Mouse (Mus musculus) neutrophil, adult 5-6 weeks (primary cell): ENCODE results near the gene Kcnh4. TPM values are rescaled to one million over a fixed set of nuclear protein-coding genes. Genes with fewer than 3 reads are reported as not detected.

ENCODE experiments used
- ATAC-seq: fragments of 151-379, 151-347 bp; 2 replicates; pipeline ENCODE4 v1.8.0; 2017; ENCODE audit warnings: mild to moderate bottlenecking, moderate TSS enrichment; ENCODE audit not compliant: insufficient number of reproducible peaks, poor library complexity, low FRiP score, severe bottlenecking; ENCODE audit errors: extremely low read depth
- total RNA-seq: library from RNA; stranded (forward); fragments of 200-1000 nt; gene quantifications from 2 replicates; pipeline ENCODE4 v1.2.3, GENCODE M21; 2017

Gene Kcnh4
- total RNA-seq, 1 experiment from 2014 or later, result 0.23 TPM

- ATAC-seq, result no peak
Observed at GRCm38 (mm10) chr11:100714948-100715347, 44.8 kb downstream of the Kcnh4 start.

- ATAC-seq, result peak; percentile 66
Observed at GRCm38 (mm10) chr11:100714534-100714915, 45.2 kb downstream of the Kcnh4 start.

DNA sequence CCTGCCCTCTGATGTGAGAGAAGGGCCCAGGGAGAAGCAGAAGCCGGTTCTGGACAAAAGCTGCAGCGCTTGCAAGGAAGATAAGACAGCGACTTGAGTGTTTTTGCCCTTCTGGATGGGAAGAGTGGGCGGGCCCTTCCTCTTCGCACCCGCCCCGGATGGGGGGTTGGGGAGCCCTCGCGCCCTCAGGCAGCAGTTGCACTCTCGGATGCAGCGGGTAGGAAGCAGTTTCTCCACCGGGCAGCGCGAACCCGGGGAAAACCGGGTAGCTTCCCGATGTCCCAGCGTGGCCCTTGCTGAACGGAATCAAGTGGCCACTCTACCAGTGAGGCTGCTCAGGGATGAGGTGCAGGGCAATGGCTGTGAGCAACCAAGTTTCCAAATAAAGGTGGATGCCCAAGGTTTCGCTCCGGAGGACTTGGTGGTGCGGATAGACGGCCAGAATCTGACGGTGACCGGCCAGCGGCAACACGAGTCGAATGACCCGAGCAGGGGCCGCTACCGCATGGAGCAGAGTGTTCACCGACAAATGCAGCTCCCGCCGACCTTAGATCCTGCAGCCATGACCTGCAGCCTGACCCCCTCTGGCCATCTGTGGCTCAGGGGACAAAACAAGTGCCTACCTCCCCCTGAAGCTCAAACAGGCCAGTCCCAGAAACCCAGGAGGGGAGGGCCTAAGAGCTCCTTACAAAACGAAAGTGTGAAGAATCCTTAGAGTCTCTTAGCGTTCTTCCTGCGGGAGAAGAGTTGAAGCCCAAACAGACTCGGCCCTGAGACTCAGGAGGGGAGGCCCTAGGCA lies 45.8 kb downstream of the Kcnh4 start, which contains the start of gene Hspb9:
TSS of gene Hspb9 (plus strand) at position 116 of the 799 bp plus-strand sequence.
- peak; percentile 31; the same call in 1 of the 2 replicates for ATAC-seq

DNA sequence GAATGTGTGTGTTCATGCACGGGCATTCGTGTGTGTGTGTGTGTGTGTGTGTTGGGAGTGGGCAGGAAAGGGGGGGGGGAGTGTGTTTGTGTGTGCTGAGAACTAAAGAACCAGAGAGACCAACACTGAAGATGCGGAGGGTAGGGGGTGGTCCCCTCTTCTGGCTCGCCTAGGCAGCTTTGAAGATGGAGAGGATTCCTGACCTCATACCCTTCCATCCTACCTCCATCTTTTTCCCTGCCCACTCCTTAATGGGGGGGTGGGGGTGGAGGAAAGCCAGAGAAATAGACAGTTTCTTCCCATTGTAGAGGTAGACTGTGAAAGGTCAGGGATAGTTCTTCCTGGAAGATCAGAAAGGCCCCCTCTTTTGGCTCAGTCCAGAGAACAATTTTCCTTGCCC lies 46.6 kb downstream of the Kcnh4 start:
- no peak for ATAC-seq

DNA sequence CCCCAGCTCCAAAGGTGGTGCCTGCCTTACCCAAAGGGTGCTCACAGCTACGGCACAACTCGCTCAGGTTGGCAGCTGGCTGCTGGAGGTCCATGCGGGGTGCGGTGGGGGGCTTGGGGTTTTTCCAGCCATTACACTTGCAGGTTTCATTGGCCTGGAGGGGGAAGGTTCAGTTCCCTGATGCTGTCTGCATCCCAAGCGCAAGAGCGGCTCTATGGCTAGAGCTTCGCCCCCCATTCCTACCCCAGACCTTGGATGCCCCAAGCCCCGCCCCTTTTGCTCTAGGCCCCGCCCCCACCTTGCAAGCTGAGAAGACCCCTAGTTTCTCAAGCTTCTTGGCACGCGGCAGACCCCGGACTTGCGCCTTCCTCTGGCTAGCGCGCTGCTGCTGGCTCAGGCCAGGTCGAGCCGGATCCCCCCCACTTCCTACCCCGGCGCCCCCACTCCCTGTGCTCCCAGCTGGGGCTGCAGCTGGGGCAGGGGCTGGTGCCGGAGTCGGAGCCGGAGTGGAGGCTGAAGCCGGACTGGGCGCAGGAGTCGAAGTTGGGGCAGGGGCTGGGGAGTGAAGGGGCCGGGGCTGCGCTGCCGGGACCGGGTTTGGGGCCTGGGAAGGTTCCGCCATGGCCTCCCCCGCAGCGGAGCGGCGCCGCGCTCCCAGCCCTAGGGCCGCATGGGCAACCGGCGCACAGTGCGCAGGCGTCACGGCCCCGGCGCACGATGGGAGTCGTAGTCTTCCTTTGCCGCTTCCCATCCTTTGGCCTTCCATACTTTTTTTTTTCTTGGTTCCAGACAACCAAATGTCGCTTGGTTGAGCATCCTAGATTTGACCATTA lies 47.7 kb downstream of the Kcnh4 start, which contains the start of gene Kat2a:
TSS of gene Kat2a (minus strand) at position 683 of the 833 bp plus-strand sequence.
- ATAC-seq, result no peak

GRCm38 (mm10) chr11:100710977-100711376 lies 48.8 kb downstream of the Kcnh4 start:
- no peak for ATAC-seq

GRCm38 (mm10) chr11:100710528-100710927 lies 49.2 kb downstream of the Kcnh4 start:
- ATAC-seq, result no peak

GRCm38 (mm10) chr11:100709201-100709810 lies 50.4 kb downstream of the Kcnh4 start:
- no peak for ATAC-seq

DNA sequence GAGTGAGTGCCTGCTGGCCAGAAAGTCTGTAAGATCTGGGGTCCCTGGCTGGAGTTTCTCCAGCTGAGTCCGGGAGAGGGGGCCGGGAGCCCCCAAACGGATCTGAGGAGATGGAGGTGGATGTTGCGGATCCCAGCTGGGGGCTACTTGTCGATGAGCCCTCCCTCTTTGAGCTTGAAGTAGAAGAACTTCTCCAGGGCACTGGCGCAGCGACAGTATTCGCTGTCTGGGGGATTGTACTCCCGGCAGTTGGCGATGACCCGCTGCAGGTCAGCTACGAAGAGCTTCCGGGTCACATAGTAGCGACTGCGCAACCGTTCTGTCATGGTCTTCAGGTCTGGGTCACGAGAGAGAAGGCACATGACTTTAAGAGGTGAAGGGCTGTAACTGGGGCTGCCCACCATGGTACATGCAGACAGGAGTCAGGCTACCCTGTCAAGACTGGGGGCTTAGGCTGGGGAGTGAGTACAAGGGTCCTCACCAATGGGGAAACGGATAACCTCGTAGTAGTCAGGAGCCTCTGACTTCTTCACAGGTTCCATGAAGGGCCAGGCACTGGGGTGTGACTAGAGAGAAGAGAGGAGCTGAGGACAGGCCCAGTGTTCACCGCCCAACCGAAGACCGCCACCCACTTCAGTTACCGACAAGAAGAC lies 54.5 kb downstream of the Kcnh4 start:
- no peak for ATAC-seq

DNA sequence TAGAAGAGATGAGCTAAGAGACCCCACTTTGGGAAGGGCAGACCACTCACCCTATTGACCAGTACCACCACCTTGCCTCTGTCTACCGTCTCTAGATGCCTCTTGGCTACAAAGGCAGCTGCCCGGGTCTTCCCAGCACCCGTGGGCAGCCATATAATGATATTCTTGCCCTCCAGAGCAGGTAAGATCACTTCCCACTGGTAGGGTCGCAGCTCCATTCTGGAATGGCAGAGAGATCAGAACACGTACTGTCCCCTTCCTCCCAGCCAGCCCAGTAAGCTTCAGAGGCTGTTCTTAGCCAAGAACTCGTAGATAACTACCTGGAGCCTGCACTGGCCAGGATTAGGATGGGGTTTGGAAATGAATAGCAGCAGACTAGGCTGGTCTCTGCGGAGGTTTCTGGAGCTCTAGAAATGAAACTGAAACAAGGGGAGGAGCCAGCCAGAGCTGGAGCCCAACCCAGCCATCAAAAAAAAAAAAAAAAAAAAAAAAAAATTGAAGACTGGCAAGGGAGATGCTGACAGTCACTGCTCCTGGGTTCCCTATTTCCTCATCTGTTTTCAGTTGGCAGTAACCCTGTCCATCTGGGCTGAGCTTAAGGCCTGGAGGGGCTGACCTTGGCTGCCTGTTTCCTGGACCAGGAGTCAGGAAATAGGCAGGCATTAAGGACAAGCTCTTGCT lies 55.8 kb downstream of the Kcnh4 start, which contains the start of gene Dhx58:
TSS of gene Dhx58 (minus strand) at position 421 of the 681 bp plus-strand sequence.
- ATAC-seq, result peak; percentile 21

DNA sequence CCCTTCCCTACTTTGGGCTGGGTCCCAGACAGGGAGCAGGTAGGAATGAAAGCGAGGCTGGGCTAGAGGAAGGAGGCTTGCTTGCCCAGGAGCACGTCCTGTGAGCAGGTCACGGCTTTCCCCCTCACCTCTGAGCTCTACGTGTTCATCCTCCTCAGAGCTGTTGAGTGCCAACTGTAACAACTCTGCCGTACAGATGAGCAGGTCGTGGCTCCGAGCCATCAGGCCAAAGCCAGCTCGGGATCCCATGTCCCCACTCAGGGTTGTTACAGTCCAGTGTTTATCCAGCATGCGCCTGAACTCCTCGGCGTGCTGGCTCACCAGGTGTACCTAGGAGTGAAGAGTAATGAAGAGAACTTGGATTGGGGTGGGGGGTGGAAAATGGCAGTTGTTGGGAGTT lies 56.4 kb downstream of the Kcnh4 start:
- ATAC-seq, result no peak

DNA sequence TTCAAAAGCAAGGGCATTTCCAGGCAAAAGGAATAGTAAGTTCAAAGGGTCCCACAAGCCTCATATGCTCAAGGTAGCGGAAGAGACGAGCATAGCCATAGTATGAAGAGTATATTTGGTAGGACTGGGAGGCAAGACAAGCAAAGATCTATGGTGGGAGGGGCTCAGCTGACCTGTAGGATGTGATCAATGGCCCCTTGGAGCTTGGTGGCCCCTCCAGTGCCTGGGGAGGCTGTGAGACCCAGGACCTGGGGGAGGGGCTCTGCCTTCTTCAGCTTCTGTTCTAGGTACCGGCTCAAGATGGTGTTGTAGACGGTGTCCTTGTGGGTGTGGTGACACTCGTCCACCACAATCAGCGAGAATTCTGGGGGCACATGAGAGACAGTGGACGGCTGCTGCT lies 56.8 kb downstream of the Kcnh4 start:
- ATAC-seq, result no peak

- peak; percentile 73 for ATAC-seq
Observed at GRCm38 (mm10) chr11:100702081-100702851, 57.5 kb downstream of the Kcnh4 start.

- peak; percentile 50; the same call in 1 of the 2 replicates for ATAC-seq
Observed at GRCm38 (mm10) chr11:100701301-100701700, 58.4 kb downstream of the Kcnh4 start.

DNA sequence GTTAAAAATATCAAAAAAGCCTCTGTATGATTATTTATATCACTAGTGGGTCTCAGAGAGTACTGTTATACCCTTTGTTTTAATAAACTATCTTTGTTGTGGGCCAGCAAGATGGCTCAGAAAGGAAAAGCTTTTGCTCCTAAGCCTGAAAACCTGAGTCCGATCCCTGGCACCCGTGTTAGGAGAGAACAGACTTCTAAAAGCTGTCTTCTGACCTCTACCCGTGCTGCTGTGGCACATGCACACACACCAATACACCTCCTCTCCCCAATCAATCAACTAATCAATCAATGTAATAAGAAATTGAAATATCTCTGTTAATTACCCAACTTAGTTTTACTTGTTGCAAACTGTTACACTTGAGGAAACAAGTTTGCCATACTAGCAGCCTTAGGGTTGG lies 59.0 kb downstream of the Kcnh4 start:
- no peak for ATAC-seq

GRCm38 (mm10) chr11:100697921-100698320 lies 61.8 kb downstream of the Kcnh4 start:
- no peak for ATAC-seq

DNA sequence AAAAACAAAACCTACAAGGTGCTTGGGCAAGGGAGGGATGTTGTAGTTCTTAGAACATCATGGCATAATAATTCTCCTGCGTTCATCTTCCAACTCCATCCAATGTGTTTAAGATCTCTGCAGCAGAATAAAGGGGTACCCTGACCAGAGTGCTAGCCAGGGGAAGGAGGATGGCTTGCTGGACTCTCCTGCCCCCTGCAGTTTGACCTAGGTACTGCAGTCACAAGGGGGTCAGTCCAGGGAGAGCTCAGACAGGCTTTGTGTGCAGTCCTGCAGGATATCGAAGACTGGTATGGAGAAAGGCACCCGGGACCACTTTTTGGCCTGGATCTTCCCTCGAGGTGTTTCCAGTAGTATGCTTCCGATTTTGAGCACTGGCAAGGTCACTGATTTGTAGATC lies 64.8 kb downstream of the Kcnh4 start:
- ATAC-seq, result peak; percentile 64; the same call in 1 of the 2 replicates

DNA sequence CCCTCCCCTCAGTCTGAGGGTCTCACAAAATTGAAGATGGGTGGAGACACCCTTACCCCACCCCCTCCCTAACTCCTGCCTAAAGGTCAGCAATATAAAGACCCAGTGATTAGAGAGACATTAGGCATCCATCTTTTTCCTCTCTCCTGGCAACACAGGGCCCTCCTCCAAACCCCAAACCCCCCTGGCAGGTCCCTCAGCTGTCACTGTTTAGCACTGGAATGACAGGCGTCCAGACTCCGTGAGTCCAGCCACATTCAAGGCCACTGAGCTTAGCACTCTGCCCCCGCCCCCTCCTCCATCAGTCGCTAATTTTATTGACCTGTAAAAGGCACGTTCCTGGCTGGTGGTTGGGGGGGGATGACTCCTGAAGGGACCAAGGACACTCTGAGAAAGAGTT lies 66.6 kb downstream of the Kcnh4 start:
- no peak for ATAC-seq
